Mouse (Mus musculus): ENCODE measurements at regions not wholly inside any gene's neighbourhood (a gene's known extent, or its start where the extent isn't known, plus 50 kb on each side); places are given as distances from the start of the nearest gene placed in this dataset.

DNA sequence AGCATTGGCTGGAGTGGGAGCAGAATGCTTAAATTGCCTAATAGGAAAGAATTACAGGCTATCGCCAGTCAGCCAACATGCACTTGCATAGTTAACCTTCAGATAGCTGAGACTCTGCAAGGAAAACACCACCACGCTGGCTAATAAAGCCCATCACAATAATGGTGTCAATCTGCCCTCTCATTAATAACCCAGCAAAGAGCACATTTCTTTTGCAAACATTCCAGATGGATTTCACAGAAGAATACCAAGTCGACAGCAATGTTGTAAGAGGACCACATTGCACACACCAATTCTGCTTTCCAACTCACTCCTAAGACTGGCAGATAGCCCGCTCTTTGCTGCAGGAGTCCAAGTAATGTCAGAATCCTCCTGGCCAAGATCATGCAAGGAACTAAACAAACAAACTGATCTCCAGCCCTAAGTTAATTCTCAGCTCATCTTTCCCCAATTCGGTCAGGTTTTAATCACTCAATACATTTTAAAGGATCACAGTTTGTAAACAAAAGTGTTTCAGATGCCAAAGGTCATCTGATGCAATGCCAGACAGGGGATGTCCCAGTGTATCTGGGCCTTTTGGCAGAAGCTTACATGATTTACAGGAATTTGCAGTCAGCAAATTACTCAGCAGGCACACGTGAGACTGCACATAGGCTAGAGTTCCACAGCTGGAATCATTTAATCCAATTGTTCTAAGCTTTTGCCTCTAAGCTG is 198.4 kb downstream of the Klf6 start:
- no peak for DNase-seq (ENCODE audit: low spot score)

DNA sequence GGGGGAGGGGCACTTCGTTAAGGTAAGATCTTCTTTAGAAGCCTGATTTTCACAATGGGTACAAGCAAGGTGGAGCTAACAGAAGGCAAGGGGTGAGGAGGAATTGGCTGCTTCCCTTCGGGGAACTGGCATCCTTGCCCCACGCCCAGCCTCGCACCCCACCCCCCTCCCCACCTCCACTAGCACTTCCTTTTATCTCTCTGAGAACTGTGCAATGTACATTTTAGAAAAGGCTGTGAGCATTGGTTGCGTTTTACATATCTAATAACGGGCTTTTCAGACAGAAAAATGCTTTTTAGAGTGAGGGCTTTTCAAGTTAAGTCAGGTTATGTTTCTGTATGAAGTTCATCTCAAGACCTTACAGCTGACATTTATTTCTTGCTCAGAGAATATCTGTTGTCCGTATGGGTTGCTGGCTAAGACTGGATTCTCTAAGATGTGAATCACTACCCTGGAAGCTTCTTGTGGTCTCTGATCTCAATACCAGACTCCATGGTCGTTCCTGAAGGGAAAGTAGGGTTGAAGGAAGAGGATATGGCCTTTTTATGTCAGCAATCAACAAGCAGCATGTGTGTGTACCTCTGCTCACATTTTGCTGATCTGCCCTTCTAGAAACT is 199.1 kb downstream of the Klf6 start:
- DNase-seq (ENCODE audit: low spot score): no peak

DNA sequence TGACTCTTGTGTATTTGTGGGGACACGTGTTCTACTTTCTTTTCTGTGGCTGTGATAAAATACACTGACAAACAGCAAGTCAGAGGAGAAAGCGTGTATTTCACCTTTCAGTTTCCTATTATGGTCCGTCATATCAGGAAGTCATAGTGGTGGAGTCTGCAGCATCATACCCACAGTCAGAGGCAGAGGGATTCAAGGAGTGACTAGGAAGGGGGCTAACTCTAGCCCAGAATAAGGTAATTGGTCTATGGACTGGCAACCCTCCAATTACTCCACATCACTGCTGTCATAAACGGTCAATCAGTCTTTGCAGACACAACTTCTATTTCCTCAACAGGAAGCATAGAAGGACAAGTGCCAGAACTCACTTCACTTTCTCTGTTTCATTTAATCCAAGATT is 201.0 kb downstream of the Klf6 start:
- DNase-seq (ENCODE audit: low spot score): no peak

DNA sequence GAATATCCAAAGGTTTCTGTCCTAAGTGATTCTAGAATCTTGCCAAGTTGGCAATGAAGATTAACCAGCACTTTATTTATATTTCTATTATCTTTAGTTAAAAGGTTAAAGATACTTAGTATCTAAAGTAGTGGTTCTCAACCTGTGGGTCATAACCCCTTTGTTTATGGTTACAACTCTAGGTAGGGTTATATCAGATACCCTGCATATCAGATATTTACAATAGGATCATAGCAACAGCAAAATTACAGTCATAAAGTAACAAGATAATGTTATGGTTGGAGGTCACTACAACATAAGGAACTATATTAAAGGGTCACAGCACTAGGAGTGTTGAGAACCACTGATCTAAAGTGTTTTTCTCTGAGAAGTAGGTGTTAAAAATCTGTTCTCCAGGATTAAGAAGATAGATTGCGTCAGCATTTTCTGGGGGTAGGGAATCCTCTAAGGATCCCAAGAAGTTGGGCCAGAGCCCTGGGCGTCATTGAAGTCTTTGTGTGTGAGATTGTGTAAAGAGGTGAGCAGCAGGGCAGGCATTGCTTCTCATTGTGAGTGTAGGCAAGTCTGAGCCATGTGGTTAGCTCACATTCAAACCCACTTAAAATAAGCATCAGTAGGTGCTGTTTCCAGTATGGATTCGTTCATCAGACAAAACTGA is 201.6 kb downstream of the Klf6 start:
- no peak for DNase-seq (ENCODE audit: low spot score)

DNA sequence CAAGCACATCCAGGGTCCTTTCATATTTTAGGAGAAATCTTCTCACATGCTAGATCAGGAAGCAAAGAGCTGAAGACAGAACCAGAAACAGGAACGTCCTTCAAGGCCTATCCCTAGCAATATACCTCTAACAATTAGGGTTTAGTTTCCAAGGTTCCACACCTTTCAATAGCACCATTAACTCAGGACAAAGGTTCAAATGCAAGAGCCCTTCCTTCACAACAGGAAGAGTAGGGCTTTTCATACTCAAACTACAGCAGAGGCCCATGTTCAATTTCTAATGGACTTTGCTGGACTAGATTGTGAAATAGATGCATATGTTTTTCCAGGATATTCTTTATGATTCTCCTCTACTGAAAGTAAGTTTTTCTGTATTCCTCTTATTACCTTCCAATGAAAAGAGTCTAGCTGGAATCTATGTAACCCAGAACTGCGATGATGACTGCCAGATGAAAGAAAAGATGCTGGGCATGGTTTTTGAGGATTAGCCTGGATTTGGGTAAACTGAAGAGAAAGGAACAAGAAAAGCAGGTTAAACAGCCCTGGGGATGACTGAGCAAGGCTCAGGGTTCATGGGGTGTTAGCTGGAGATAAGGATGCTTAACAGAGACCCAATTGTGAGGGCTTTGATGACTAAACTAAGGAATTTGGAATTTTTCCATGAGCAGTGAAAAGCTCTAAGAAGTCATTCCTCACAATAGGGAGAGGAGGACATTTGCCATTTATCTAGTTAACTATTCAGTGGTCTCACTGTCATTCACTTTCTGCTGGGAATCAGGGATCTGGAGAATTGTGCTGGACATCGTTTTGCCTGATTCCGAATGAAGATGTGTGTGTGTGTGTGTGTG is 215.9 kb downstream of the Klf6 start:
- no peak for DNase-seq (ENCODE audit: low spot score)

DNA sequence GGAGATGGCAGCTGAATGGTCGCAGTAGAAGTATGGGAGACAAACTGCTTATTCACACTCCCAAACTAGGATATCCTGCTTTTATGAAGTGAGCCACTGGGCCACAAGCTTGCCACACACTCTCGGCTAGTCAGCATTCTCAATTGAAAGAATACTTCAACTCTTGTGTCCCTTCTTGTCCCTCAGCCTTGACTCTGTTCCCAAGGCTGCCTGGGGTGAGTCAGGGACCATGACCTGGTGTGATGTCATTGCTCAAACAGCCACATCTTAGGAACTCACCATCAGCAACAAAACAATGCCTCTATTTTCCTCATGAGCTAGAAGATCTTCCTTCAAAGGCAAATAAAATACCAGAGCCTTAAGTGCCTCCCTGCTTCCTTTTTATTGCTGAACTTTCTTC is 224.6 kb downstream of the Klf6 start:
- no peak for DNase-seq (ENCODE audit: low spot score)

DNA sequence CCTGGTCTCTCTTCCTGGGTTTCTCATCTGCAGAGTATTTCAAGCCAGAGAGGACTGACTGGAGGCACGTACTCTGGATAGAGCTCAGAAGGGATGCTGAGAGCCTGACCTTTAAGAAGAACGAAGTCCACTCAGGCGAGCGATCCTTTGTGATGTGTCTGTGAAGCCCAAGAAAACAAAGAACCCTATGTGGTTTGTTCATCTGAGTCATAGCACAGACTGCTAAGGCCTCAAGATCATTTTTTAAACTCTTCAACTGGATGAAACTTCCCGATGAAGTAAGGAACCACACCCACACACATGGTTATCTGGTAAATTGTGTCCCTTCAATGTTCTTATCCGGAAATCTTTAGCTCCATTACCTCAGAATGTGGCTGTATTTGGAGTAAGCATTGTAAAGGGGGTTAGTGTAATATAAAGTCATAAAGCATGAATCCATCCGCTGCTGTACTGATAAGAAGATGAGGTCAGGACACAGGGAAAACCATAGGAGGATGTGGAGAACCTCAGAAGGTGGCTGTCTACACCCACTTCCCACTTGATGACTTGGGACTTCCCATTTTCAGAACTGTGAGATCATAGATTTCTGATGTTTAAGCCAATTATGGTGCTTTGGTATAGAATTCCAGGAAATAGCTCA is 247.9 kb downstream of the Klf6 start:
- no peak for DNase-seq (ENCODE audit: low spot score)

DNA sequence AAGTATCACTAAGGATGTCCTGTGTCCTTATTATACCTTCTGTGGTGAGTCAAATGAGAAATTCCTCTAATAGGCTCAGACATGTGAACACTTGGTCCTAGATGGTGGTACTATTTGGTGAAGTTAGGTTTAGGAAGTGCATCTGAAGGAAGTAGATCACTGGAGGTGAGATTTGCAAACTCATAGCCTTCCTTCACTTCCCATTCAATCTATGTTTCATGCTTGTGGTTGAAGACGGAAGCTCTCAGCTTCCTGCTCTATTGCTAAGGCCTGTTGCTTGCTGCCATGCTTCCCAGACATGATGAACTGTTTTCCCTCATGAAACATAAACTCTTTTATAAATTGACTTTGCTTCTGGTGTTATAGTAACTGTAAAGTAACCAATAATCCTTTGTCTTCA is 258.4 kb downstream of the Klf6 start:
- no peak for DNase-seq (ENCODE audit: low spot score)

DNA sequence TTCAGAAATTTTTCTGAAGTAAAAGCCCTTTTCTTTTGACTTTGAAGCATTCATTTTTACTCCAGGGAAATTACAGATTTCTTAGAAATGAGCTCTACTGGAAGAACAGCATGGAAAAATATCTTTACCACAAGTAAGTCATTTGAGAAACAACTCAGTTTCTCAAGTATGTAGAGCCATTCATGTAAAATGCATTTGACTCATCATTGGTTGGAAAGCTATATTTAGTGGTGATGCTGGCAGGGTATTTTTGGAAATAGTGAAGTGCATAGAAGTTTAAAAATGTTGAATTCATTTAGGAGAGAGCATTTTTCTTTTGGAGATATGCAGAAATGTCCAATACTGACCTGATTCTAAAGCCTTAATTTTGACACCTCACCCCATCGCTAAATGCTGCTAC is 266.0 kb downstream of the Klf6 start:
- no peak for DNase-seq (ENCODE audit: low spot score)

DNA sequence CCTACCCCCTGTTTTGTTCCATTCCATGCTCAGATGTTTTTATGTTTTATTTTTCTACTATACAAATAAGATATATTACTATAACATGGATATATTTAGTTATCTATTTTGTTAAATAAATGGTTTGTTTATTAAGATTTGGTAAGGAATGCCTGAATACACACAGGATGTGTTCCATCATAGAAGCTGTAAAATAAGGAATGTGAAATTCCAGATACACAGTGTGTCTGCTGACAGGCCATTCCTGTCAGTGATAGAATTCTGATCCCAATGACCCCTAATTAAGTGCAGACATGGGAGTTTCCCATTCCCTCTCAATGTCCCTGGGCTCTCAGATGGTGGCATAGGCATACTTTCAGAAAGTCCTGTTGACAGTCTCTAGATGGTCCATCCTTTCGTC is 267.6 kb downstream of the Klf6 start:
- no peak for DNase-seq (ENCODE audit: low spot score)

DNA sequence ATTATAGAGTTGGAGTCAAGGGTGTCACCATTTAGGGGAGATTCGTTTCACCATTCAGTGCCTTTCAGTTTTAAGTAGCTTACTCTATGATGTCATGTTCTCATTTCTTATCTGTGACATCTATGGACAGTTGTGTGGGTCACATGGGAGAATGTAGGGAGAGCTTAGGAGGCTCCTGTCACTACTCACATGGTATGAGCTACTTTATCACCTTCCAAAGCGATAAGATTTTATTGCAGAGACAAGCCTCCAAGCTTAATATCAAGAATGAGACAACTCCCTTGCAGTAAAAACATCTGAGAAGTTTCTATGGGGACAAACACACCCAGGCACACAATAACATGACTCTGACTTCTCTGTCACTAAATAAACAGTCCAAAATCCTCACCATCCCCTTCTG is 270.1 kb downstream of the Klf6 start:
- no peak for DNase-seq (ENCODE audit: low spot score)

DNA sequence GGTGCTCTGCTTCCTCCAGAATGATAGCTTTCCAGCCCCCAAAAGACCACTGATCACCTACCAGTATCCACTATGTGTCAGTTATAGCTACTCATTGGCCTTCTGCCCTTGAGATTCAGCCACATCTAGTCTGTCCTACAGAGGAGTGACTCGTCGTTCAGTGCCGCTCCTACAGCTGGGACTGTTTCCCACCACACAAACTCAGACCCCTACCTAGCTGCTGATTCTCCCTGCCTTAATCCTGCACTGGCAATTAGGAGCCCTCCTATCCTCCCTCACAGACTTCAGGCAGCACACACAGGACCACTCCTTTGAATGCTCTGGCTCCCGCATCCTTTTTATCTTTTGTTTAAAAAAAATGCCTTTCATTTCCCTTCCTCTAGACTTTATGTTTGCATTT is 275.9 kb downstream of the Klf6 start:
- no peak for DNase-seq (ENCODE audit: low spot score)

DNA sequence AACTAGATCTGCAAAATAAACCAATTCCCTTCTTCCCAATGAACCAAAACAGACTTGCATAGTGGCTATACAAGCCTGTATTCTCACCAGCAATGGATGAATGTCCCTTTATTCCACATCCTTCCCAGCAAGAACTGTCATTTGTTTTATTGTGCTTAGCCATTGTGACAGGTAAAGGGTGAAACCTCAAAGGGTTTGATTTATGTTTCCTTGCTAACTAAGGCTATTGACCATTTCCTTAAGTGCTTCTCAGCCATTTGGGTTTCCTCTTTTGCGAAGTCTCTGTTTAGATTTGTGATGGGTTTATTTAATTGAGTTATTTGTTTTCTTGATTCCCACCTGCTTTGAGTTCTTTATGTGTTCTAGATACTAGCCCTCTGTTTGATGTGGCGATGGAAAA is 281.5 kb downstream of the Klf6 start:
- DNase-seq (ENCODE audit: low spot score): no peak

DNA sequence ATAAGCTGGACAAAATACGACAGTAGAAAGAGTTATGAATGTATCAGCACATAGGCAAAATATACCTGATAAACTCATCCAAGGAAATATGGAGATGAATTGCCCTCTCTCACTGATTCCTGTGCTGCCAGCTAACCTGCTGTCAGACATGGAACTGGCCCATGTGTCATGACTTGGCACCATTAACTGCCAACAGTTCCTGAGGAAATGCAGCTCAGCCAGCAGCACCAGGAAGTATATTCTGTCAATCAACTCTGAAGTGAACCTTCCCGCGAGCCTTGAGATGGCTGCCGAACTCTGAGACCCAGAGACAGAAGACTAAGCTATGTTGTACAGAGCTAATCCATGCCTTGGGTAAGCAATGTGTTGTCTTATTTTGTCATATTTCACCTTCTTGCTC is 292.4 kb downstream of the Klf6 start:
- DNase-seq (ENCODE audit: low spot score): no peak

DNA sequence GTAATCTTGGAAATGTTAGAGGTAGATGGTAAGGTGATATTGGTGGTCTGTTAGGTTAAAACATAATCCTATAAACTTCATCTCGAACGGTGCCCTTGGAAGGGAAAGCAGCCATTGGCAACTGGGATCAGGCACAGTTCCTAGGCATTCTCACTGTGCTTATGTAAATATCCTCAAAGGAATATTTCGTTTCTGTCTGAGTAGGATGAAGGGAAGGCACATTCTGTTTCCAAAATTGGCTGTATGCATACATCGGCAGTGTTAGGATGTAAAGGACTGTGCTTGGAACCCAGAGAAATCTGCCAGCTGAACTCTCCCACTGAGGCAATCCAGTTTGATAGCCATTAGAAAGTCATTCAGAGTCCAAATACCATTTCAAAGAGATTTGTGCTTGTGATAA is 294.9 kb downstream of the Klf6 start:
- no peak for DNase-seq (ENCODE audit: low spot score)

DNA sequence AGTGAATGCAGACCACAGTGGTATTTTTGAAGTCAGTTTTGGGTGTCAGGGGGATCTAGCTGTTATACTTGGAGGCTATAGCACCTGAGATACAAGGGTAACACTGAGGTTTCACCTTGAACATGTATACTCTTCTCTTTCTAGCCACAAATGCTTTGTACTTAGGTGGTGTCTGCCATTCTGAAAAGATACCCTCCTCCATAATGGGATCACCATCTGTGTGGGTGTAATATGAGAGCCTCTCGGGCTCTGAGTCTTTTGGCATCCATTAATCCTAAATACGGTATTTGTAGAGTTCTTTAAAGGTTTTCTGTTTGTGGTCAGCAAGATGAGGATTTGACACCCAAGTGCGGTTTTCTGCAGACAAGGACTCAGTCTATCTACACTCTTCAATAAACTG is 295.7 kb downstream of the Klf6 start:
- no peak for DNase-seq (ENCODE audit: low spot score)

DNA sequence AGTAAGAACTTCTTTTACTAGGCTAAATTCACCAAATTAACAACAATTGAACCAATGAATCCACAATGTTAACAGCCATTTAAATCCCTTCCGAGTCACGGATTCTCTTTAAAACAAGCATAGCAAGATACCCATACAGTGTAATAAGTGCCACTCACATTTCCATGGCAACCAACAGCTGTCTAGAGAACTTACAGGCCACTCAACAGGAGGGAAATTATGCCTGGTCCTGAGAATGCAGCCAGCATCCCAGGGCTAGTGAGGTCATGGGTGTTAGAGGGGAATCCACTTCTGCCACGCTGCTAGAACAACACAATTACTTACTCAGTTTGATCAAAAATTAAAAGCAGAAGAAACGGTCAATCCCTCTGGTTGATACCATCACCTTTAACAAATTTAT is 296.7 kb downstream of the Klf6 start:
- DNase-seq (ENCODE audit: low spot score): no peak

DNA sequence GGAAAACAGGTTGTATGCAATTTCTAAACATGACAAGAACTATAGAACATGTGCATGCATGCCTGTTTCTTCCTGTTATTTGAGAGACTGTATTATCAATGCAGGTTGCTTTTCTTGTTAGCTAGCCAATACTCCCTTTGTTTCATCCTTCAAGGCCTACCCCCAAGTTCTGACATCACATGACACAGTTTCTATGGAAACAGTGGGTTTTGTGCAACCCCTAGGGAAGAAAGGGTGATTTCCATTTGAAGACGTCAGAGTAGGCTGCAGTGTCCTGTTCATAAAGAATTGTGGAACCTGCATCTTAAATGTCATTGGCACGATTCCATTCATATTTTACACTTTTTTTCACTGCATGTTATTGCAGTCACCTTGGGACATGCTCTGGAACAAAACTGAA is 298.1 kb downstream of the Klf6 start:
- DNase-seq (ENCODE audit: low spot score): no peak

DNA sequence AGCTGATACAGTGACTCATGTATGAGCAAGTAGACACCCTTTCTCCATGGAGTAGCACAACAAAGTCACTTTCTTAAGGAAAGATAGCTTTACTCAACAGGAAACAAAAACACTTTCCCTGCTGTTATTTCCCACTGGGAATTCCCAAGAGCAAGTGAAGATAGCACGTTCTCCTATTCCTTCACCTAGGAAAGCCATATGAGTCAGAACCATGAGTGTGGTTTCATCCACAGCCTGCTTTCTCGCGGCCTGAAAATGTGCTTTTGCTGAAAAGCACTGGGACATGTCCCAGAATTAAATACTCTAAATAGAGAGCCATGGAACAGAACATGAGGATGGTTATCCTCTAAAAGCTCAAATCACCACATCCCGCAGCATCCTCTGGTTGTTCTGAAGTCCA is 304.6 kb downstream of the Klf6 start:
- no peak for DNase-seq (ENCODE audit: low spot score)

DNA sequence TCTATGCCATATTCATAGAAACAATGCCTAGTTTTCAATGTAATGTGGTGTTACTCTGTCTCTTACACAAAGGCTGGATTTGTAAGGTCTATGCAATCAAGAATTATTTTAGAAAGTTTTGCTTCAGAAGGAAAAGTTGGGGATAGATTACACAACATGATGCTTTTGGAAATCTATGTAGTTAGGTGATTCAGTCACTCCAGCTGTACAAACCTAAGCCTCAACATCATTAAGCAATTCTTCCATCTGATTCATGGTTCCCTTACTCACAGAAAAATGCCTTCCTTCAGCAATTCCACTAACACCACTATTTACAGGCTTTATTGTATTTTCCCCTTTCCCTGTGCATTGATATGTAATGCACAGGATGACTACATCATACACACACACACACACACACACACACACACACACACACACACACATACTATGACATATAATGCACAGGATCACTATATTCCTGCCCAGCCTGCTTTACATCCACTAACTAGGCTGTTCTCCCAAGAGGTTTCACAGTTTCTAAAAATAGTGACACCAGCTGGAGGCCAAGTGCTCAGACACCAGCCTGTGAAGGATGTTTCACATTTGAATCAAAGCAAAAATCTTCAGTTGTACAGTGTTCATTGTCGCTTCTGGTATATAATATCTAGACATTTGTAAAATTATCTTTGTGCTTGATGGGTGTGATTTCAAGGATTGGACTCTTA is 305.9 kb downstream of the Klf6 start:
- DNase-seq (ENCODE audit: low spot score): no peak

DNA sequence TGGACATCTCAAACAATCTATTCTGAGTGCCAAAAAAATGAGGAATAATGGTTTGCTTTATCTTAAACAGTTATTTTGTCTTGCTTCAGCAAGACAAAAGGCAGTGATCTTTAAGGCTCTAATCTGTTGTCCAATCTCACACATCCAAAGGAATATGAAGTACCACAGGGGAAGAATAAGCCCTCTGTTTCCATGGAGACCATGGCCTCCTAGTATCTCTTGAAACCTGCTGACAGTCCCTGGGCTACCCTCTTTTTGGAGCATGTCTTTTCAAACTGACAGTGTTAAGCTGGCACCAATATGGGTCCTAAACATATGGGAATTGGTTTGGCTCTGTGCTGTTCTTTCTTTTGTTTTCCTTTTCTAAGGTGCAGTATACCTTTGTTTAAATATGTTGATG is 311.8 kb downstream of the Klf6 start:
- DNase-seq (ENCODE audit: low spot score): no peak
